Mouse (Mus musculus) lung, embryonic 15.5 days (tissue): ENCODE results near the gene Ccnl1. TPM values are rescaled to one million over a fixed set of nuclear protein-coding genes. Genes with fewer than 3 reads are reported as not detected.

Experiments
- ATAC-seq: fragments of 200-750 bp; cut with Nextera tagmentation; 2 replicates; pipeline ENCODE4 v1.8.0; 2017; ENCODE audit warnings: moderate number of reproducible peaks, borderline replicate concordance; ENCODE audit not compliant: low FRiP score, low TSS enrichment; ENCODE audit errors: extremely low read depth
- H3K27ac ChIP-seq: fragments of 300-500 bp; sonication (generic); 2 replicates; pipeline ENCODE4 v1.5.1; 2015; ENCODE audit warnings: moderate library complexity, mild to moderate bottlenecking, inconsistent platforms
- H3K27me3 ChIP-seq: fragments of 300-500 bp; sonication (generic); 2 replicates; pipeline ENCODE4 v1.6.1; 2015; ENCODE audit warnings: inconsistent platforms
- H3K36me3 ChIP-seq: fragments of 300-500 bp; sonication (generic); 2 replicates; pipeline ENCODE4 v1.6.1; 2015; ENCODE audit warnings: inconsistent platforms
- H3K4me1 ChIP-seq: fragments of 300-500 bp; sonication (generic); 2 replicates; pipeline ENCODE4 v1.6.1; 2015; ENCODE audit warnings: inconsistent platforms
- H3K4me2 ChIP-seq: fragments of 300-500 bp; sonication (generic); 2 replicates; pipeline ENCODE4 v1.6.1; 2015; ENCODE audit warnings: inconsistent platforms, mild to moderate bottlenecking, moderate library complexity
- H3K4me3 ChIP-seq: fragments of 300-500 bp; sonication (generic); 2 replicates; pipeline ENCODE4 v1.5.1; 2015; ENCODE audit warnings: mild to moderate bottlenecking, inconsistent platforms
- H3K9ac ChIP-seq: fragments of 300-500 bp; sonication (generic); 2 replicates; pipeline ENCODE4 v1.6.1; 2015; ENCODE audit warnings: inconsistent platforms
- H3K9me3 ChIP-seq: fragments of 300-500 bp; sonication (generic); 2 replicates; pipeline ENCODE4 v1.6.1; 2016; ENCODE audit warnings: inconsistent platforms
- WGBS: fragments of 180-500 bp; shearing (Covaris S2); methylation state at CpG from one replicate; pipeline ENCODE4 v1.1.7; 2015; 5-methylcytosine and 5-hydroxymethylcytosine counted together
- polyA plus RNA-seq: library from polyadenylated mRNA; unstranded; fragments of >200 nt; fragmentation: Nextera tagmentation; extraction: Ambion mirVana; gene quantifications from 2 replicates; pipeline ENCODE4 v1.2.1, GENCODE M21; 2015

Gene Ccnl1
- polyA plus RNA-seq, 1 experiment from 2014 or later, result 116 TPM

- H3K27ac ChIP-seq, result peak overlapping the region; percentile 100
- 5% methylated on average over 5 of the region's 5 CpGs for WGBS
- no peaks in the 10 kb centered on the region for H3K27me3 ChIP-seq
- H3K4me2 ChIP-seq, result peak overlapping the region; percentile 70
- no peaks in the 10 kb centered on the region for H3K9me3 ChIP-seq
- peak overlapping the region; percentile 35 for H3K9ac ChIP-seq
- peak; percentile 20; the same call in 1 of the 2 replicates for ATAC-seq
- H3K4me1 ChIP-seq, result peaks cover 25% of the 10 kb centered on the region
- H3K4me3 ChIP-seq, result peak overlapping the region; percentile 64
- H3K36me3 ChIP-seq, result no peaks in the 10 kb centered on the region
These were observed 17.3 kb upstream of the Ccnl1 start for GRCm38 (mm10) chr3:65975317-65975716.

DNA sequence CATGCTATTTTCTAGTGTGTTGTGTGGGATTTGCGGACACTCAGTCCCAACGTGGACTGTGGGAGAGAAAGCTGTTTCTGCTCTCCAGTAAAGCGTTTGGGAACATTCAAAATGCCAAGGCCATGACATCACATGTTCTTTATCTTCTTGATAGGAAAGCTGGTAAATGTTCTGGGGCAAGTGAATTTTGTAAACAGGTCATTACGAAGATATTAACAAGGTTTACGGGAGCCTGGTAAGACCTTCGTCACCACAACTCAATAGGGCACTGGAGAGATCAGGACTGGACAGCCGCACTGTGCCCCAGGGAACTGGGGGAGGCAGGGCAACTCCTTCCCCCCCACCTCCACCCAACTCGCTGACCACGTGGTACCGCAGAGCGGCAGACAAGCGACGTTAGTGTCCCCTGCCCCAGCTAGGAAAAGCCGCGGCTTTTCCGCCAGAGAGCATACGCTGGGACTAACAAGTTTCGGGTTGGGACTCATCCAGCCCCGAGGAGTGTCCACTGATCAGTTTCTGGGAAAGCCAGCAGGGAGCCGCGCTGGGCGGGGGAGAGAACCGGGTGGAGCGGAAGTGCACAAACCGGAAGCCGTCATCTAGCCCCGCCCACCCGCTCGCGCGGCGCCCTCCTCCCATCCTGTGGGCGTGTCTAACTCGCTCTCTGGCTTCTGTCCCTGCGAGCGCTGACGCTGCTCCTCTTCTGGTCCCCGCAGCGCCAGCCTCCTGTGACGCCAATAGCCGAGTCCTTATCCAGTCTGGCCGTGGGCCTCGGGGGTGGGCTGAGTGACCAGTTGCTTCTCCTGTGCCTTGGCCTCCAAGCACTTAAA lies 16.4 kb upstream of the Ccnl1 start:
- Histone ChIP-seq H3K4me3 (peak overlapping the region; percentile 64), H3K27ac (peak overlapping the region; percentile 100), H3K9me3 (no peaks in the 10 kb centered on the region), H3K27me3 (no peaks in the 10 kb centered on the region), H3K4me1 (peaks cover 25% of the 10 kb centered on the region), H3K36me3 (no peaks in the 10 kb centered on the region), H3K4me2 (peak overlapping the region; percentile 70), H3K9ac (peak overlapping the region; percentile 81)
- peak; percentile 96 for ATAC-seq
- WGBS, result under 1% methylated on average over 42 of the region's 43 CpGs

- H3K27ac ChIP-seq, result peak overlapping the region; percentile 100
- H3K4me1 ChIP-seq, result peaks cover 25% of the 10 kb centered on the region
- H3K4me2 ChIP-seq, result peak overlapping the region; percentile 70
- H3K9me3 ChIP-seq, result no peaks in the 10 kb centered on the region
- H3K9ac ChIP-seq, result peak overlapping the region; percentile 81
- H3K27me3 ChIP-seq, result no peaks in the 10 kb centered on the region
- peak; percentile 9; the same call in 1 of the 2 replicates for ATAC-seq
- peak overlapping the region; percentile 64 for H3K4me3 ChIP-seq
- WGBS, result 17% methylated on average over 8 of the region's 8 CpGs
- no peaks in the 10 kb centered on the region for H3K36me3 ChIP-seq
These were observed 15.6 kb upstream of the Ccnl1 start for GRCm38 (mm10) chr3:65973501-65974231.

GRCm38 (mm10) chr3:65969196-65969595 lies 11.1 kb upstream of the Ccnl1 start:
- Histone ChIP-seq H3K4me3 (no peak overlapping the region), H3K4me2 (no peak overlapping the region), H3K9ac (no peak overlapping the region), H3K9me3 (no peaks in the 10 kb centered on the region), H3K27ac (no peak overlapping the region), H3K4me1 (peaks cover 9% of the 10 kb centered on the region), H3K36me3 (no peaks in the 10 kb centered on the region), H3K27me3 (no peaks in the 10 kb centered on the region)
- WGBS, result 83% methylated on average over 3 of the region's 3 CpGs
- ATAC-seq, result no peak

- no peak for ATAC-seq
- no peaks in the 10 kb centered on the region for H3K36me3 ChIP-seq
- H3K4me2 ChIP-seq, result no peak overlapping the region
- no peaks in the 10 kb centered on the region for H3K9me3 ChIP-seq
- 92% methylated on average over 1 of the region's 1 CpGs for WGBS
- no peaks in the 10 kb centered on the region for H3K4me1 ChIP-seq
- H3K9ac ChIP-seq, result no peak overlapping the region
- no peak overlapping the region for H3K4me3 ChIP-seq
- no peak overlapping the region for H3K27ac ChIP-seq
- H3K27me3 ChIP-seq, result no peaks in the 10 kb centered on the region
These were observed 8.3 kb upstream of the Ccnl1 start for GRCm38 (mm10) chr3:65966360-65966759.

DNA sequence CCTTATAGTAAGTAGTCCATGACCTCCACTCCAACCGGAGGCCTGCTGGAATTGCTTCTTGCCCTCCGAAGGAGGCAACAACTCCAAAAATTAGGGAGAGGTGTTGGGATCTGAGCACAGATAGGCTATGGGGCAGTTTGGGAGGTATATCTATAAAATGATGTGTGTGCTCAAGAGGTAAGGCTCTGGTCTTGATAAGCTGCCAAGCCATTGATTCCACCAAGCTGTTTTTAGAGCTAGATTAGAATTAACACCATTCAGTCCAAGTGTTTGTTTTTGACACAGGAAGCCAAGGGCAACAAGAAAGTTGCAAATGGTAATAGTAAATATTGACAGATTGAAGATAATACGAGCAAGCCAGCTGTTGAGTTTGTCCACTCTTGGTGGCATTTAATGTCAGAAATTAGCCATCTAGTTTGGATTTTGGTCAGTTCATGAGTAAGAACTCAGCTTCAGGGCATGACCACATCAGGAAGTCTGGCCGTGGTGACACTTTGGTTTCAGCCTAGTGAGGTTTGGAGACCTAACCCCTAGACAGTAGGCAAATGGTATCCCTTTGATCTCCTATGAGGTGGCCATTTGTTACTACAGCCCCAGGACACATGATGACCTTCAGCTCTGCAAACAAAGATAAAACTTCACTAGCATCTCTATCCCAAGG lies 4.4 kb upstream of the Ccnl1 start:
- Histone ChIP-seq H3K9ac (no peak overlapping the region), H3K4me2 (no peak overlapping the region), H3K27me3 (no peaks in the 10 kb centered on the region), H3K9me3 (no peaks in the 10 kb centered on the region), H3K4me1 (peaks cover 7% of the 10 kb centered on the region; the same call in 1 of the 2 replicates), H3K36me3 (no peaks in the 10 kb centered on the region), H3K4me3 (no peak overlapping the region), H3K27ac (no peak overlapping the region)
- ATAC-seq, result no peak
- WGBS, result 49% methylated on average over 4 of the region's 4 CpGs

DNA sequence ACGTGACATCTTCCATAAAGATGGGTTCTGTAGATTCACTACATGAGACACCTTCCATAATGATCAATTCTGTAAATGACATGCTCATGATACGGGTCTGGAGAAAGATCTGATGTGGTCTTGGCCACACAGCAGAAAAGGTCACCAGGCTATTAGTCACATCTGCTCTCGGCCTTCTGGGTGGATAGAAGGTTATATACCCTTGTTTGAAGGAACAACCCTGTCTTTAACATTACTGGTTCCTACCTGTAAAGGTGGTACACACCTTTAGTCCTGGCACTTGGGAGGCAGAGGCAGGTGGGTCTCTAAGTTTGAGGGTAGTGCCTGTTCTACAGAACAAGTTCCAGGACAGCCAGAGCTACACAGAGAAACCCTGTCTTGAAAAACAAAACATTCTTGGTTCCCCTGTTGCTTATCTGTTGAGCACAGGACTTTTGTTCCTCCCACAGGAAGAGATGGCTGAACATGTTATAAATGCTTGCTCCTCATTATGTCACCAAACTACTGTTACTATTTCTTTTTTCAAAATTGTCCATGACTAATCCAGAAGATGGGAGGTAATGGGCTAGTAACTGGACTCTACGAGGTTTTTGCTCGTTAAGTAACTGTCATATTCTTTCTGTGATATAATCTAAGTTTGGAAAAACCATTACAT lies 2.4 kb upstream of the Ccnl1 start:
- H3K27ac ChIP-seq, result no peak overlapping the region
- peaks cover 18% of the 10 kb centered on the region for H3K4me1 ChIP-seq
- H3K4me2 ChIP-seq, result no peak overlapping the region
- no peaks in the 10 kb centered on the region for H3K27me3 ChIP-seq
- no peak overlapping the region for H3K4me3 ChIP-seq
- 91% methylated on average over 5 of the region's 5 CpGs for WGBS
- no peak overlapping the region for H3K9ac ChIP-seq
- H3K9me3 ChIP-seq, result no peaks in the 10 kb centered on the region
- peaks cover 10% of the 10 kb centered on the region for H3K36me3 ChIP-seq
- no peak for ATAC-seq

- no peaks in the 10 kb centered on the region for H3K27me3 ChIP-seq
- no peak for ATAC-seq
- H3K9ac ChIP-seq, result no peak overlapping the region
- WGBS, result 79% methylated on average over 3 of the region's 3 CpGs
- H3K36me3 ChIP-seq, result peaks cover 13% of the 10 kb centered on the region
- H3K9me3 ChIP-seq, result no peaks in the 10 kb centered on the region
- H3K4me1 ChIP-seq, result peaks cover 21% of the 10 kb centered on the region
- 0 out of 2 replicates have a peak overlapping the region, but pooled peaks have one; percentile 100 for H3K27ac ChIP-seq
- H3K4me3 ChIP-seq, result peak overlapping the region; percentile 99
- peak overlapping the region; percentile 60 for H3K4me2 ChIP-seq
These were observed 1.5 kb upstream of the Ccnl1 start for GRCm38 (mm10) chr3:65959416-65960001.

DNA sequence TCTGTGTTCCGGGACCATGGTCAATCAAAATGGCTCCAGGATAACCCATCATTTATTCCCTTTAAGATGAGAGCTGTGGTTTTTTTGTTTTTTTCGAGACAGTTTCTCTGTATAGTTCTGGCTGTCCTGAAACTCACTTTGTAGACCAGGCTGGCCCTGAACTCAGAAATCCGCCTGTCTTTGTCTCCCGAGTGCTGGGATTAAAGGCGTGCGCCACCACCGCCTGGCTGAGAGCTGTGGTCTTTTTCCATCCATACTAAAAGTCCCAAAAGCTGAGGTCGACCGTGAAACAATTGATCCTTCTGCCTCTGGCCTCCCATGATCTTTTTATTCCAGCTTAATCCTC lies 764 bp upstream of the Ccnl1 start:
- H3K27me3 ChIP-seq, result no peaks in the 10 kb centered on the region
- H3K4me1 ChIP-seq, result peaks cover 26% of the 10 kb centered on the region
- whole genome bisulfite sequencing, result 7% methylated on average over 9 of the region's 9 CpGs
- peak overlapping the region; percentile 99 for H3K4me3 ChIP-seq
- no peaks in the 10 kb centered on the region for H3K9me3 ChIP-seq
- peak overlapping the region; percentile 100 for H3K27ac ChIP-seq
- H3K4me2 ChIP-seq, result peak overlapping the region; percentile 60
- no peak for ATAC-seq
- H3K9ac ChIP-seq, result peak overlapping the region; percentile 98
- H3K36me3 ChIP-seq, result peaks cover 17% of the 10 kb centered on the region

GRCm38 (mm10) chr3:65957271-65958101 lies 563 bp downstream of the Ccnl1 start:
- under 1% methylated on average over 86 of the region's 94 CpGs for WGBS
- Histone ChIP-seq H3K4me2 (peak overlapping the region; percentile 60), H3K4me1 (peaks cover 33% of the 10 kb centered on the region), H3K36me3 (peaks cover 24% of the 10 kb centered on the region), H3K27me3 (no peaks in the 10 kb centered on the region), H3K9ac (peak overlapping the region; percentile 98), H3K4me3 (peak overlapping the region; percentile 99), H3K9me3 (no peaks in the 10 kb centered on the region), H3K27ac (peak overlapping the region; percentile 100)
- peak; percentile 82 for ATAC-seq
